Comparison of ENCODE assay signal across 11 mouse cellular contexts in genomic region chr15:95787578-95787977, GRCm38 (mm10). TPM values are rescaled to one million over a fixed set of nuclear protein-coding genes. Genes with fewer than 3 reads are reported as not detected.
DNase-seq lines count a peak whose midpoint lies in the region; TF ChIP-seq lines count a peak whose summit lies in the region.
"Had no signal": no experiment of that assay in that cellular context is flagged by ENCODE, and none has a peak within 500 bp of the region (broad histone marks: within the 10 kb centered on the region; RNA-seq: fewer than 3 reads in every experiment).

No protein-coding gene starts in this region.

- no peak overlapping the region for H3K4me3 ChIP-seq in kidney, adult 2 months (ENCODE audit: insufficient read depth, low read depth, low read length)
- no peak overlapping the region for H3K4me3 ChIP-seq in testis, adult 2 months (ENCODE audit: control insufficient read depth, low read depth, low read length)
- no peak overlapping the region for H3K4me3 ChIP-seq in forebrain, embryonic 10.5 days
- H3K4me3 ChIP-seq: erythroblast, embryonic 14.5 days; stomach, embryonic 15.5 days had no signal

- no peaks in the 10 kb centered on the region for H3K27me3 ChIP-seq in kidney, adult 2 months (replicated peaks; ENCODE audit: control insufficient read depth, insufficient read depth, low read length)
- H3K27me3 ChIP-seq in testis, adult 2 months (ENCODE audit: control insufficient read depth, insufficient read depth, low read length) = no peaks in the 10 kb centered on the region; the same call in 1 of the 2 replicates
- peaks cover 21% of the 10 kb centered on the region for H3K27me3 ChIP-seq in forebrain, embryonic 10.5 days (ENCODE audit: poor library complexity, severe bottlenecking)
- H3K27me3 ChIP-seq: stomach, embryonic 15.5 days had no signal

- no peak overlapping the region for H3K27ac ChIP-seq in kidney, adult 2 months (ENCODE audit: insufficient read depth, low read depth, low read length)
- no peak overlapping the region for H3K27ac ChIP-seq in testis, adult 2 months (ENCODE audit: control insufficient read depth, insufficient read depth, low read depth, low read length)
- no peak overlapping the region for H3K27ac ChIP-seq in forebrain, embryonic 10.5 days
- H3K27ac ChIP-seq: stomach, embryonic 15.5 days had no signal

- H3K36me3 ChIP-seq in kidney, adult 2 months (ENCODE audit: control insufficient read depth, insufficient read depth, low read length) = no peaks in the 10 kb centered on the region
- H3K36me3 ChIP-seq in testis, adult 2 months (ENCODE audit: control insufficient read depth, insufficient read depth, low read length) = no peaks in the 10 kb centered on the region
- no peaks in the 10 kb centered on the region for H3K36me3 ChIP-seq in forebrain, embryonic 10.5 days (replicated peaks)
- H3K36me3 ChIP-seq: stomach, embryonic 15.5 days had no signal

- 64% methylated on average over 3 of the region's 3 CpGs for WGBS in kidney, adult 2 months
- 68% methylated on average over 3 of the region's 3 CpGs for WGBS in forebrain, embryonic 10.5 days

- no peak for TF ChIP-seq POLR2A in kidney, adult 2 months (IDR thresholded peaks at IDR 0.05; ENCODE audit: low read depth, low read length)
- TF ChIP-seq POLR2A in testis, adult 2 months (IDR thresholded peaks at IDR 0.05; ENCODE audit: control insufficient read depth, low read depth, low read length) = no peak

- TF ChIP-seq CTCF in kidney, adult 2 months (conservative IDR thresholded peaks at IDR 0.05; ENCODE audit: insufficient read depth, insufficient read length, low read depth, low read length) = peak; percentile 51
- TF ChIP-seq CTCF in testis, adult 2 months (IDR thresholded peaks at IDR 0.05; ENCODE audit: control insufficient read depth, insufficient read depth, insufficient replicate concordance, low read depth, low read length) = peak; percentile 90

- peaks cover 3% of the 10 kb centered on the region; the same call in 1 of the 2 replicates for H3K4me1 ChIP-seq in kidney, adult 2 months (ENCODE audit: control insufficient read depth, insufficient read depth, low read length)
- peaks cover 2% of the 10 kb centered on the region; the same call in 1 of the 2 replicates for H3K4me1 ChIP-seq in testis, adult 2 months (ENCODE audit: control insufficient read depth, insufficient read depth, low read length)
- H3K4me1 ChIP-seq in forebrain, embryonic 10.5 days = peaks cover 32% of the 10 kb centered on the region
- H3K4me1 ChIP-seq: stomach, embryonic 15.5 days had no signal

- DNase-seq in kidney, adult 2 months = no peak
- DNase-seq in kidney, postnatal 14 days = no peak
- DNase-seq in testis, postnatal 10 days (ENCODE audit: low spot score) = no peak
- peak; percentile 27 for DNase-seq in T-cell, adult 2 months (ENCODE audit: low spot score)
- DNase-seq in testis, postnatal 14 days (ENCODE audit: low spot score) = peak; percentile 51
- DNase-seq in cerebellum, postnatal 4 days (ENCODE audit: low spot score in 2 of 2) = no peak
- DNase-seq in forebrain, embryonic 10.5 days (ENCODE audit: extremely low spot score, low spot score) = no peak
- DNase-seq: kidney, postnatal 10 days had no signal

- H3K9me3 ChIP-seq in forebrain, embryonic 10.5 days = no peaks in the 10 kb centered on the region
- H3K9me3 ChIP-seq: stomach, embryonic 15.5 days had no signal

RNA-seq across cellular contexts. Expression of gene Ano6, which starts 3.1 kb away (rescaled TPM):
- 40.3 and 47.0 TPM in 2 replicates for polyA plus RNA-seq in kidney, adult 2 months (2012; rRNA removed)
- 5.5 and 5.8 TPM in 2 replicates for polyA plus RNA-seq in testis, adult 2 months (2012; rRNA removed)
- 32.4 and 35.0 TPM in 2 replicates for polyA plus RNA-seq in forebrain, embryonic 10.5 days (2016; fragmentation: Nextera tagmentation; extraction: Ambion mirVana)

Comparison
In these comparisons a context has a peak if more than half of its experiments do, and no peak if none do; other contexts are left out.
1. DNase-seq: peak in T-cell, adult 2 months (single experiment) and testis, postnatal 14 days (single experiment); none in kidney, adult 2 months (single experiment), kidney, postnatal 14 days (single experiment), testis, postnatal 10 days (single experiment), cerebellum, postnatal 4 days (0 of 2) and forebrain, embryonic 10.5 days (single experiment).